Mouse (Mus musculus): ENCODE data around the gene Naa38. TPM values are rescaled to one million over a fixed set of nuclear protein-coding genes. Genes with fewer than 3 reads are reported as not detected.

Gene Naa38
- polyA plus RNA-seq, 1 experiment from 2014 or later = 130 TPM

- H3K36me3 ChIP-seq (replicated peaks; ENCODE audit: control insufficient read depth, insufficient read depth) = peaks cover 32% of the 10 kb centered on the region
- peak; percentile 87 for ATAC-seq (ENCODE audit: low FRiP score)
- DNase-seq (ENCODE audit: low spot score) = peak; percentile 90
These were observed 29.0 kb upstream of the Naa38 start for GRCm38 (mm10) chr11:69366157-69366854.

GRCm38 (mm10) chr11:69366855-69367615, 28.3 kb upstream of the Naa38 start:
- Histone ChIP-seq H3K9ac (peak overlapping the region; percentile 100), H3K4me3 (replicated peaks; ENCODE audit: low read length) (peak overlapping the region; percentile 100), H3K27ac (peak overlapping the region; percentile 100), H3K9me3 (ENCODE audit: control insufficient read depth, low read length) (no peaks in the 10 kb centered on the region), H3K4me1 (replicated peaks; ENCODE audit: control insufficient read depth, insufficient read depth, low read length) (peaks cover 48% of the 10 kb centered on the region), H3K27me3 (ENCODE audit: control insufficient read depth, insufficient read depth, low read length) (no peaks in the 10 kb centered on the region), H3K4me2 (replicated peaks) (peak overlapping the region; percentile 97), H3K36me3 (replicated peaks; ENCODE audit: control insufficient read depth, insufficient read depth) (peaks cover 25% of the 10 kb centered on the region)
- ATAC-seq (ENCODE audit: low FRiP score) (no peak), DNase-seq (ENCODE audit: low spot score) (no peak)
- 0% methylated on average over 22 of the region's 22 CpGs for WGBS

More at GRCm38 (mm10) chr11:69366157-69366854, 29.0 kb upstream of the Naa38 start:
- peaks cover 40% of the 10 kb centered on the region for H3K4me1 ChIP-seq (replicated peaks; ENCODE audit: control insufficient read depth, insufficient read depth, low read length)
- H3K9me3 ChIP-seq (ENCODE audit: control insufficient read depth, low read length) = no peaks in the 10 kb centered on the region
- peak overlapping the region; percentile 100 for H3K9ac ChIP-seq
- peak overlapping the region; percentile 100 for H3K27ac ChIP-seq
- peak overlapping the region; percentile 97 for H3K4me2 ChIP-seq (replicated peaks)
- no peaks in the 10 kb centered on the region for H3K27me3 ChIP-seq (ENCODE audit: control insufficient read depth, insufficient read depth, low read length)
- H3K4me3 ChIP-seq (replicated peaks; ENCODE audit: low read length) = peak overlapping the region; percentile 100
- WGBS = under 1% methylated on average over 26 of the region's 26 CpGs

- H3K4me3 ChIP-seq (replicated peaks; ENCODE audit: low read length) = peak overlapping the region; percentile 100
These were observed 27.5 kb upstream of the Naa38 start for GRCm38 (mm10) chr11:69367616-69368355.

GRCm38 (mm10) chr11:69368356-69369214, 26.7 kb upstream of the Naa38 start:
- Histone ChIP-seq H3K4me2 (replicated peaks) (peak overlapping the region; percentile 97), H3K9me3 (ENCODE audit: control insufficient read depth, low read length) (no peaks in the 10 kb centered on the region), H3K27me3 (ENCODE audit: control insufficient read depth, insufficient read depth, low read length) (no peaks in the 10 kb centered on the region), H3K4me1 (replicated peaks; ENCODE audit: control insufficient read depth, insufficient read depth, low read length) (peaks cover 52% of the 10 kb centered on the region), H3K9ac (peak overlapping the region; percentile 100), H3K36me3 (replicated peaks; ENCODE audit: control insufficient read depth, insufficient read depth) (peaks cover 9% of the 10 kb centered on the region), H3K4me3 (replicated peaks; ENCODE audit: low read length) (peak overlapping the region; percentile 100), H3K27ac (peak overlapping the region; percentile 100)
- ATAC-seq (ENCODE audit: low FRiP score) = 0 out of 2 replicates have a peak, but pooled peaks have one; percentile 22
- under 1% methylated on average over 53 of the region's 106 CpGs for WGBS
- DNase-seq (ENCODE audit: low spot score) = no peak

More at GRCm38 (mm10) chr11:69367616-69368355, 27.5 kb upstream of the Naa38 start:
- Histone ChIP-seq H3K4me2 (replicated peaks) (peak overlapping the region; percentile 97), H3K9ac (peak overlapping the region; percentile 100), H3K36me3 (replicated peaks; ENCODE audit: control insufficient read depth, insufficient read depth) (peaks cover 17% of the 10 kb centered on the region), H3K9me3 (ENCODE audit: control insufficient read depth, low read length) (no peaks in the 10 kb centered on the region), H3K4me1 (replicated peaks; ENCODE audit: control insufficient read depth, insufficient read depth, low read length) (peaks cover 52% of the 10 kb centered on the region), H3K27ac (peak overlapping the region; percentile 100), H3K27me3 (ENCODE audit: control insufficient read depth, insufficient read depth, low read length) (no peaks in the 10 kb centered on the region)
- ATAC-seq (ENCODE audit: low FRiP score) = 0 out of 2 replicates have a peak, but pooled peaks have one; percentile 1
- no peak for DNase-seq (ENCODE audit: low spot score)
- WGBS = under 1% methylated on average over 22 of the region's 22 CpGs

- Histone ChIP-seq H3K4me3 (replicated peaks; ENCODE audit: low read length) (peak within 1 kb of the TSS; percentile 100), H3K4me1 (replicated peaks; ENCODE audit: control insufficient read depth, insufficient read depth, low read length) (peaks cover 44% of the 10 kb centered on the region), H3K9ac (peak within 1 kb of the TSS; percentile 100), H3K36me3 (replicated peaks; ENCODE audit: control insufficient read depth, insufficient read depth) (peaks cover 1% of the 10 kb centered on the region; the same call in 1 of the 2 replicates), H3K27ac (peak within 1 kb of the TSS; percentile 100), H3K4me2 (replicated peaks) (peak within 1 kb of the TSS; percentile 97), H3K9me3 (ENCODE audit: control insufficient read depth, low read length) (no peaks in the 10 kb centered on the region), H3K27me3 (ENCODE audit: control insufficient read depth, insufficient read depth, low read length) (no peaks in the 10 kb centered on the region)
- DNase-seq (ENCODE audit: low spot score) (no peak), ATAC-seq (ENCODE audit: low FRiP score) (no peak)
- 1% methylated on average over 19 of the region's 34 CpGs for WGBS
These were observed 25.9 kb upstream of the Naa38 start, which contains the start of gene Chd3 for GRCm38 (mm10) chr11:69369215-69369989. Chd3 (minus strand) TSS chr11:69369406.

GRCm38 (mm10) chr11:69369990-69370816, 25.1 kb upstream of the Naa38 start:
- Histone ChIP-seq H3K36me3 (replicated peaks; ENCODE audit: control insufficient read depth, insufficient read depth) (no peaks in the 10 kb centered on the region; the same call in 1 of the 2 replicates), H3K27ac (peak overlapping the region; percentile 100), H3K9me3 (ENCODE audit: control insufficient read depth, low read length) (no peaks in the 10 kb centered on the region), H3K4me3 (replicated peaks; ENCODE audit: low read length) (peak overlapping the region; percentile 100), H3K9ac (peak overlapping the region; percentile 100), H3K27me3 (ENCODE audit: control insufficient read depth, insufficient read depth, low read length) (no peaks in the 10 kb centered on the region), H3K4me1 (replicated peaks; ENCODE audit: control insufficient read depth, insufficient read depth, low read length) (peaks cover 36% of the 10 kb centered on the region), H3K4me2 (replicated peaks) (peak overlapping the region; percentile 97)
- ATAC-seq (ENCODE audit: low FRiP score) (no peak), DNase-seq (ENCODE audit: low spot score) (no peak)
- 17% methylated on average over 2 of the region's 2 CpGs for WGBS

GRCm38 (mm10) chr11:69370817-69371215, 24.5 kb upstream of the Naa38 start:
- ATAC-seq (ENCODE audit: low FRiP score) (no peak), DNase-seq (ENCODE audit: low spot score) (no peak)
- Histone ChIP-seq H3K9ac (peak overlapping the region; percentile 10), H3K27me3 (ENCODE audit: control insufficient read depth, insufficient read depth, low read length) (no peaks in the 10 kb centered on the region), H3K4me1 (replicated peaks; ENCODE audit: control insufficient read depth, insufficient read depth, low read length) (peaks cover 30% of the 10 kb centered on the region), H3K27ac (peak overlapping the region; percentile 81), H3K36me3 (replicated peaks; ENCODE audit: control insufficient read depth, insufficient read depth) (no peaks in the 10 kb centered on the region; the same call in 1 of the 2 replicates), H3K9me3 (ENCODE audit: control insufficient read depth, low read length) (no peaks in the 10 kb centered on the region), H3K4me2 (replicated peaks) (peak overlapping the region; percentile 31), H3K4me3 (replicated peaks; ENCODE audit: low read length) (peak overlapping the region; percentile 11)
- 11% methylated on average over 9 of the region's 9 CpGs for WGBS
